Comparison of ENCODE assay signal across 14 mouse cellular contexts in genomic region chr6:82753061-82753460, GRCm38 (mm10). TPM values are rescaled to one million over a fixed set of nuclear protein-coding genes. Genes with fewer than 3 reads are reported as not detected.
DNase-seq lines count a peak whose midpoint lies in the region; ATAC-seq and TF ChIP-seq lines count a peak whose summit lies in the region.
"Had no signal": no experiment of that assay in that cellular context is flagged by ENCODE, and none has a peak within 500 bp of the region (broad histone marks: within the 10 kb centered on the region; RNA-seq: fewer than 3 reads in every experiment).

No protein-coding gene starts in this region.

- no peaks in the 10 kb centered on the region for H3K9me3 ChIP-seq in heart, postnatal 0 days (replicated peaks; ENCODE audit: control insufficient read depth, low read length)
- H3K9me3 ChIP-seq: embryonic facial prominence, embryonic 13.5 days; lung, embryonic 15.5 days had no signal

- 0 out of 2 replicates have a peak overlapping the region, but pooled peaks have one; percentile 11 for H3K9ac ChIP-seq in heart, postnatal 0 days (replicated peaks; ENCODE audit: low read depth, low read length)
- H3K9ac ChIP-seq: embryonic facial prominence, embryonic 13.5 days; lung, embryonic 15.5 days had no signal

- peak overlapping the region; percentile 63 for H3K4me3 ChIP-seq in gastrocnemius, adult 2 months
- no peak overlapping the region for H3K4me3 ChIP-seq in heart, postnatal 0 days (ENCODE audit: low read depth, low read length)
- H3K4me3 ChIP-seq: embryonic facial prominence, embryonic 13.5 days; left cerebral cortex, adult 2 months; lung, embryonic 15.5 days had no signal

- peaks cover 48% of the 10 kb centered on the region for H3K4me1 ChIP-seq in heart, postnatal 0 days (ENCODE audit: control insufficient read depth, insufficient read depth)
- H3K4me1 ChIP-seq: lung, embryonic 15.5 days had no signal

- no peaks in the 10 kb centered on the region for H3K27me3 ChIP-seq in heart, postnatal 0 days (ENCODE audit: control insufficient read depth, insufficient read depth, low read length)
- H3K27me3 ChIP-seq: embryonic facial prominence, embryonic 13.5 days; lung, embryonic 15.5 days had no signal

- no peak for TF ChIP-seq EP300 in heart, postnatal 0 days (IDR thresholded peaks at IDR 0.05; ENCODE audit: low read depth)

- ATAC-seq in heart, postnatal 0 days (ENCODE audit: insufficient read depth, low read depth), result no peak
- ATAC-seq: activated CD4-positive, CD25-positive, alpha-beta regulatory T cell, adult 4 months had no signal

- no peak for TF ChIP-seq CTCF in gastrocnemius, adult 2 months (IDR thresholded peaks at IDR 0.05)
- TF ChIP-seq CTCF in heart, postnatal 0 days (IDR thresholded peaks at IDR 0.05; ENCODE audit: low read depth), result no peak

- intact Hi-C loops in gastrocnemius, adult 2 months (cut with DNase I), result loop anchor here (2.0 kb wide), 1 partner anchor 20 kb away; no protein-coding TSS in a partner anchor
- intact Hi-C loops in gastrocnemius, postnatal 36 days (cut with DNase I), result loop anchor here (5.0 kb wide), 1 partner anchor 109 kb away; no protein-coding TSS in a partner anchor
- intact Hi-C loops in left cerebral cortex, postnatal 4 days (cut with DNase I), result no loop called here

- H3K36me3 ChIP-seq in heart, postnatal 0 days (replicated peaks; ENCODE audit: control insufficient read depth, insufficient read depth, low read length), result peaks cover 5% of the 10 kb centered on the region; the same call in 1 of the 2 replicates

- WGBS in heart, postnatal 0 days, result 56% methylated on average over 11 of the region's 11 CpGs

- H3K27ac ChIP-seq in gastrocnemius, adult 2 months, result peak overlapping the region; percentile 97
- peak overlapping the region; percentile 88 for H3K27ac ChIP-seq in heart, postnatal 0 days (ENCODE audit: low read depth)
- H3K27ac ChIP-seq: embryonic facial prominence, embryonic 13.5 days; left cerebral cortex, adult 2 months; lung, embryonic 15.5 days had no signal

- DNase-seq in gastrocnemius, adult 2 months, result peak; percentile 69
- DNase-seq in gastrocnemius, postnatal 36 days, result no peak
- DNase-seq in urinary bladder, postnatal 36 days (ENCODE audit: low spot score in 2 of 2), result peak; percentile 20 to 58
- no peak for DNase-seq in urinary bladder, postnatal 4 days (ENCODE audit: low spot score in 2 of 2)
- no peak for DNase-seq in heart, postnatal 0 days (ENCODE audit: low spot score)
- DNase-seq in left cerebral cortex, adult 18-20 months (ENCODE audit: low spot score in 2 of 2), result no peak
- DNase-seq in left cerebral cortex, postnatal 4 days, result no peak
- no peak for DNase-seq in frontal cortex, postnatal 14 days (ENCODE audit: low spot score in 2 of 2)
- DNase-seq: cerebellum, adult 11-12 months; kidney, adult 8-10 months had no signal

- no peak overlapping the region for H3K4me2 ChIP-seq in heart, postnatal 0 days (ENCODE audit: low read depth, low read length)
- H3K4me2 ChIP-seq: embryonic facial prominence, embryonic 13.5 days; lung, embryonic 15.5 days had no signal

RNA-seq across cellular contexts. Expression of gene Hk2, which starts 21.2 kb away (rescaled TPM):
- total RNA-seq in gastrocnemius, adult 2 months (2021), result 100 to 1,000 TPM; 243 to 313 TPM
- total RNA-seq in gastrocnemius, postnatal 36 days (2021), result 100 to 1,000 TPM; 208 to 209 TPM
- 39.7 and 50.9 TPM in 2 replicates for total RNA-seq in heart, postnatal 0 days (2014; rRNA removed; ENCODE audit: low replicate concordance)
- polyA plus RNA-seq in heart, postnatal 0 days (2015; fragmentation: Nextera tagmentation; extraction: Ambion mirVana), result 29.2 and 29.7 TPM in 2 replicates
- total RNA-seq in left cerebral cortex, adult 18-20 months (2021), result 1 to 10 TPM; 2.5 to 4.4 TPM
- total RNA-seq in left cerebral cortex, postnatal 4 days (2021), result 1 to 10 TPM; 2.4 to 3.4 TPM

RNA-seq across cellular contexts. Expression of gene Pole4, which starts 47.9 kb away (rescaled TPM):
- total RNA-seq in gastrocnemius, adult 2 months (2021), result 10 to 100 TPM; 16.7 to 18.4 TPM
- total RNA-seq in gastrocnemius, postnatal 36 days (2021), result 10 to 100 TPM; 14.0 to 16.5 TPM
- total RNA-seq in heart, postnatal 0 days (2014; rRNA removed; ENCODE audit: low replicate concordance), result 26.8 and 59.9 TPM in 2 replicates
- polyA plus RNA-seq in heart, postnatal 0 days (2015; fragmentation: Nextera tagmentation; extraction: Ambion mirVana), result 65.8 and 71.8 TPM in 2 replicates
- total RNA-seq in left cerebral cortex, adult 18-20 months (2021), result 10 to 100 TPM; 34.5 to 36.1 TPM
- total RNA-seq in left cerebral cortex, postnatal 4 days (2021), result 10 to 100 TPM; 69.8 to 70.3 TPM

Comparison
In these comparisons a context has a peak if more than half of its experiments do, and no peak if none do; other contexts are left out.
1. DNase-seq: peak in gastrocnemius, adult 2 months (single experiment) and urinary bladder, postnatal 36 days (2 of 2); none in gastrocnemius, postnatal 36 days (0 of 2), urinary bladder, postnatal 4 days (0 of 2), heart, postnatal 0 days (single experiment), left cerebral cortex, adult 18-20 months (0 of 2), left cerebral cortex, postnatal 4 days (single experiment) and frontal cortex, postnatal 14 days (0 of 2).